Comparison of ENCODE assay signal across 10 mouse cellular contexts in genomic region chr14:13934052-13934371, GRCm38 (mm10). TPM values are rescaled to one million over a fixed set of nuclear protein-coding genes. Genes with fewer than 3 reads are reported as not detected.
DNase-seq lines count a peak whose midpoint lies in the region; ATAC-seq lines count a peak whose summit lies in the region.
"Had no signal": no experiment of that assay in that cellular context is flagged by ENCODE, and none has a peak within 500 bp of the region (broad histone marks: within the 10 kb centered on the region; RNA-seq: fewer than 3 reads in every experiment).

No protein-coding gene starts in this region.

- no peak for DNase-seq in heart, adult 18-20 months
- no peak for DNase-seq in embryonic facial prominence, embryonic 10.5 days (ENCODE audit: low spot score)
- no peak for DNase-seq in thymus, postnatal 4 days
- DNase-seq in urinary bladder, postnatal 25 days (ENCODE audit: low spot score), result no peak
- DNase-seq in right cerebral cortex, postnatal 25 days, result no peak

- WGBS in heart, embryonic 15.5 days, result 34% methylated on average over 5 of the region's 5 CpGs
- 47% methylated on average over 5 of the region's 5 CpGs for WGBS in embryonic facial prominence, embryonic 10.5 days
- WGBS in hindbrain, embryonic 16.5 days, result 52% methylated on average over 5 of the region's 5 CpGs
- WGBS in midbrain, embryonic 12.5 days, result 50% methylated on average over 5 of the region's 5 CpGs

- no peaks in the 10 kb centered on the region for H3K36me3 ChIP-seq in heart, embryonic 15.5 days
- no peaks in the 10 kb centered on the region for H3K36me3 ChIP-seq in embryonic facial prominence, embryonic 10.5 days (replicated peaks)
- no peaks in the 10 kb centered on the region for H3K36me3 ChIP-seq in hindbrain, embryonic 16.5 days (ENCODE audit: control insufficient read depth, insufficient read depth, low read length)
- H3K36me3 ChIP-seq in midbrain, embryonic 12.5 days, result no peaks in the 10 kb centered on the region

- H3K4me1 ChIP-seq in heart, embryonic 15.5 days (replicated peaks), result peaks cover 10% of the 10 kb centered on the region
- peaks cover 8% of the 10 kb centered on the region for H3K4me1 ChIP-seq in embryonic facial prominence, embryonic 10.5 days
- no peaks in the 10 kb centered on the region; the same call in none of the 2 replicates for H3K4me1 ChIP-seq in hindbrain, embryonic 16.5 days (ENCODE audit: control insufficient read depth, insufficient read depth, low read depth, low read length)
- peaks cover 4% of the 10 kb centered on the region for H3K4me1 ChIP-seq in midbrain, embryonic 12.5 days

- H3K27me3 ChIP-seq in heart, embryonic 15.5 days, result no peaks in the 10 kb centered on the region
- no peaks in the 10 kb centered on the region for H3K27me3 ChIP-seq in embryonic facial prominence, embryonic 10.5 days (replicated peaks; ENCODE audit: low read depth, poor library complexity, severe bottlenecking)
- no peaks in the 10 kb centered on the region for H3K27me3 ChIP-seq in hindbrain, embryonic 16.5 days (replicated peaks; ENCODE audit: control insufficient read depth, insufficient read depth, low read length)
- no peaks in the 10 kb centered on the region for H3K27me3 ChIP-seq in midbrain, embryonic 12.5 days

- peak overlapping the region; percentile 55 for H3K4me3 ChIP-seq in heart, embryonic 15.5 days
- peak overlapping the region; percentile 49 for H3K4me3 ChIP-seq in embryonic facial prominence, embryonic 10.5 days
- H3K4me3 ChIP-seq in hindbrain, embryonic 16.5 days (ENCODE audit: low read length), result no peak overlapping the region
- no peak overlapping the region for H3K4me3 ChIP-seq in midbrain, embryonic 12.5 days

- H3K27ac ChIP-seq in heart, embryonic 15.5 days, result no peak overlapping the region
- no peak overlapping the region for H3K27ac ChIP-seq in embryonic facial prominence, embryonic 10.5 days (replicated peaks)
- H3K27ac ChIP-seq in hindbrain, embryonic 16.5 days (ENCODE audit: low read depth, low read length), result no peak overlapping the region
- no peak overlapping the region for H3K27ac ChIP-seq in midbrain, embryonic 12.5 days (replicated peaks)

- no peak for ATAC-seq in heart, embryonic 15.5 days (replicated peaks; ENCODE audit: insufficient number of reproducible peaks, insufficient read depth, low FRiP score, low read depth)
- peak; percentile 20; the same call in 1 of the 2 replicates for ATAC-seq in hindbrain, embryonic 16.5 days
- peak; percentile 49; the same call in 1 of the 2 replicates for ATAC-seq in midbrain, embryonic 12.5 days (ENCODE audit: low FRiP score, low read depth)

- no peaks in the 10 kb centered on the region for H3K9me3 ChIP-seq in heart, embryonic 15.5 days (replicated peaks)
- H3K9me3 ChIP-seq in embryonic facial prominence, embryonic 10.5 days, result peaks cover 18% of the 10 kb centered on the region
- H3K9me3 ChIP-seq in hindbrain, embryonic 16.5 days (ENCODE audit: control insufficient read depth, low read length), result no peaks in the 10 kb centered on the region
- H3K9me3 ChIP-seq in midbrain, embryonic 12.5 days, result 0 out of 2 replicates have a peak, but pooled peaks cover 5% of the 10 kb centered on the region

- H3K9ac ChIP-seq in heart, embryonic 15.5 days, result no peak overlapping the region
- H3K9ac ChIP-seq in hindbrain, embryonic 16.5 days (ENCODE audit: low read depth, low read length), result no peak overlapping the region
- peak overlapping the region; percentile 35; the same call in 1 of the 2 replicates for H3K9ac ChIP-seq in midbrain, embryonic 12.5 days (replicated peaks)

- H3K4me2 ChIP-seq in heart, embryonic 15.5 days, result peak overlapping the region; percentile 93
- H3K4me2 ChIP-seq in hindbrain, embryonic 16.5 days (ENCODE audit: low read length), result peak overlapping the region; percentile 61
- peak overlapping the region; percentile 52 for H3K4me2 ChIP-seq in midbrain, embryonic 12.5 days (replicated peaks)

RNA-seq across cellular contexts. Expression of gene Gm281, which starts 19.7 kb away (rescaled TPM):
- not detected in 2 replicates for polyA plus RNA-seq in heart, embryonic 15.5 days (2015; fragmentation: Nextera tagmentation; extraction: Ambion mirVana)
- total RNA-seq in heart, adult 18-20 months (2021), result under 1 TPM in 1 of 2 experiments, not detected in 1; 0.13 TPM
- polyA plus RNA-seq in embryonic facial prominence, embryonic 10.5 days (2016; fragmentation: Nextera tagmentation; extraction: Ambion mirVana), result not detected in 2 replicates
- polyA plus RNA-seq in hindbrain, embryonic 16.5 days (2015; fragmentation: Nextera tagmentation; extraction: Ambion mirVana), result 0.05 TPM in 1 of 2 replicates, not detected in the other
- polyA plus RNA-seq in midbrain, embryonic 12.5 days (2016; fragmentation: Nextera tagmentation; extraction: Ambion mirVana), result not detected in 2 replicates
- total RNA-seq: neutrophil, adult 5-6 weeks had no signal
- polyA plus RNA-seq: gonadal fat pad, adult 2 months had no signal

RNA-seq across cellular contexts. Expression of gene Atxn7, which starts 27.2 kb away (rescaled TPM):
- 3.0 and 3.4 TPM in 2 replicates for polyA plus RNA-seq in heart, embryonic 15.5 days (2015; fragmentation: Nextera tagmentation; extraction: Ambion mirVana)
- total RNA-seq in heart, adult 18-20 months (2021), result 10 to 100 TPM; 14.0 to 16.6 TPM
- 2.9 and 3.5 TPM in 2 replicates for polyA plus RNA-seq in embryonic facial prominence, embryonic 10.5 days (2016; fragmentation: Nextera tagmentation; extraction: Ambion mirVana)
- polyA plus RNA-seq in hindbrain, embryonic 16.5 days (2015; fragmentation: Nextera tagmentation; extraction: Ambion mirVana), result 3.1 and 3.3 TPM in 2 replicates
- polyA plus RNA-seq in midbrain, embryonic 12.5 days (2016; fragmentation: Nextera tagmentation; extraction: Ambion mirVana), result 5.4 and 6.6 TPM in 2 replicates

RNA-seq across cellular contexts. Expression of gene Thoc7, which starts 27.6 kb away (rescaled TPM):
- 143 and 177 TPM in 2 replicates for polyA plus RNA-seq in heart, embryonic 15.5 days (2015; fragmentation: Nextera tagmentation; extraction: Ambion mirVana)
- 10 to 100 TPM; 84.5 to 89.7 TPM for total RNA-seq in heart, adult 18-20 months (2021)
- polyA plus RNA-seq in embryonic facial prominence, embryonic 10.5 days (2016; fragmentation: Nextera tagmentation; extraction: Ambion mirVana), result 231 and 236 TPM in 2 replicates
- 158 and 160 TPM in 2 replicates for polyA plus RNA-seq in hindbrain, embryonic 16.5 days (2015; fragmentation: Nextera tagmentation; extraction: Ambion mirVana)
- 201 and 207 TPM in 2 replicates for polyA plus RNA-seq in midbrain, embryonic 12.5 days (2016; fragmentation: Nextera tagmentation; extraction: Ambion mirVana)

Comparison
In these comparisons a context has a peak if more than half of its experiments do, and no peak if none do; other contexts are left out.
1. H3K4me3 ChIP-seq: peak in heart, embryonic 15.5 days (single experiment) and embryonic facial prominence, embryonic 10.5 days (single experiment); none in hindbrain, embryonic 16.5 days (single experiment) and midbrain, embryonic 12.5 days (single experiment).
2. Peak in every context shown above with its lines, with median percentiles within 50 percentile points of each other: H3K4me2 ChIP-seq.